17 mouse cellular contexts compared by ENCODE assay signal in genomic region chr17:28846974-28847617, GRCm38 (mm10). TPM values are rescaled to one million over a fixed set of nuclear protein-coding genes. Genes with fewer than 3 reads are reported as not detected.
DNase-seq lines count a peak whose midpoint lies in the region; ATAC-seq and TF ChIP-seq lines count a peak whose summit lies in the region.
"Had no signal": no experiment of that assay in that cellular context is flagged by ENCODE, and none has a peak within 500 bp of the region (broad histone marks: within the 10 kb centered on the region; RNA-seq: fewer than 3 reads in every experiment).

No protein-coding gene starts in this region.

- no peak overlapping the region for H3K9ac ChIP-seq in hindbrain, postnatal 0 days (replicated peaks; ENCODE audit: low read length)
- no peak overlapping the region for H3K9ac ChIP-seq in hindbrain, embryonic 16.5 days (ENCODE audit: low read depth, low read length)
- H3K9ac ChIP-seq in liver, embryonic 11.5 days (ENCODE audit: low read depth, low read length), result no peak overlapping the region; the same call in 1 of the 2 replicates
- H3K9ac ChIP-seq in stomach, embryonic 15.5 days, result no peak overlapping the region
- H3K9ac ChIP-seq in forebrain, embryonic 14.5 days (ENCODE audit: low read length), result no peak overlapping the region
- H3K9ac ChIP-seq: embryonic facial prominence, embryonic 13.5 days; forebrain, embryonic 13.5 days had no signal

- no peaks in the 10 kb centered on the region for H3K36me3 ChIP-seq in hindbrain, postnatal 0 days (ENCODE audit: insufficient read depth, low read length)
- no peaks in the 10 kb centered on the region for H3K36me3 ChIP-seq in hindbrain, embryonic 16.5 days (ENCODE audit: control insufficient read depth, insufficient read depth, low read length)
- no peaks in the 10 kb centered on the region for H3K36me3 ChIP-seq in liver, embryonic 11.5 days (ENCODE audit: control insufficient read depth, insufficient read depth, low read length)
- no peaks in the 10 kb centered on the region for H3K36me3 ChIP-seq in stomach, embryonic 15.5 days
- H3K36me3 ChIP-seq in forebrain, embryonic 14.5 days (ENCODE audit: control insufficient read depth, insufficient read depth, low read length), result no peaks in the 10 kb centered on the region
- H3K36me3 ChIP-seq: embryonic facial prominence, embryonic 13.5 days had no signal

- WGBS in hindbrain, postnatal 0 days, result 71% methylated on average over 11 of the region's 11 CpGs
- 67% methylated on average over 11 of the region's 11 CpGs for WGBS in hindbrain, embryonic 16.5 days
- 27% methylated on average over 11 of the region's 11 CpGs for WGBS in liver, embryonic 11.5 days
- WGBS in stomach, embryonic 15.5 days, result 41% methylated on average over 11 of the region's 11 CpGs
- WGBS in forebrain, embryonic 14.5 days, result 74% methylated on average over 11 of the region's 11 CpGs

- no peaks in the 10 kb centered on the region for H3K4me1 ChIP-seq in hindbrain, postnatal 0 days (ENCODE audit: insufficient read depth, low read length)
- H3K4me1 ChIP-seq in hindbrain, embryonic 16.5 days (ENCODE audit: control insufficient read depth, insufficient read depth, low read depth, low read length), result no peaks in the 10 kb centered on the region
- H3K4me1 ChIP-seq in liver, embryonic 11.5 days (replicated peaks; ENCODE audit: control insufficient read depth, insufficient read depth, low read length), result peaks cover 14% of the 10 kb centered on the region
- H3K4me1 ChIP-seq in stomach, embryonic 15.5 days, result peaks cover 4% of the 10 kb centered on the region; the same call in 1 of the 2 replicates
- H3K4me1 ChIP-seq in forebrain, embryonic 14.5 days (ENCODE audit: control insufficient read depth, insufficient read depth, low read length), result no peaks in the 10 kb centered on the region
- H3K4me1 ChIP-seq: embryonic facial prominence, embryonic 13.5 days; forebrain, embryonic 13.5 days had no signal

- no peak overlapping the region for H3K4me3 ChIP-seq in hindbrain, postnatal 0 days (ENCODE audit: low read length)
- H3K4me3 ChIP-seq in hindbrain, embryonic 16.5 days (ENCODE audit: low read length), result no peak overlapping the region
- no peak overlapping the region for H3K4me3 ChIP-seq in liver, embryonic 11.5 days (ENCODE audit: low read depth, low read length)
- H3K4me3 ChIP-seq in stomach, embryonic 15.5 days (replicated peaks), result no peak overlapping the region
- H3K4me3 ChIP-seq in forebrain, embryonic 14.5 days (ENCODE audit: low read depth, low read length), result no peak overlapping the region
- H3K4me3 ChIP-seq: embryonic facial prominence, embryonic 13.5 days; forebrain, embryonic 13.5 days had no signal

- H3K9me3 ChIP-seq in hindbrain, postnatal 0 days (ENCODE audit: low read length), result no peaks in the 10 kb centered on the region
- H3K9me3 ChIP-seq in hindbrain, embryonic 16.5 days (ENCODE audit: control insufficient read depth, low read length), result no peaks in the 10 kb centered on the region
- no peaks in the 10 kb centered on the region for H3K9me3 ChIP-seq in liver, embryonic 11.5 days (ENCODE audit: control insufficient read depth, low read length)
- no peaks in the 10 kb centered on the region for H3K9me3 ChIP-seq in stomach, embryonic 15.5 days
- H3K9me3 ChIP-seq in forebrain, embryonic 14.5 days (replicated peaks; ENCODE audit: control insufficient read depth, low read length), result no peaks in the 10 kb centered on the region
- H3K9me3 ChIP-seq: embryonic facial prominence, embryonic 13.5 days; forebrain, embryonic 13.5 days had no signal

- H3K27ac ChIP-seq in hindbrain, postnatal 0 days, result no peak overlapping the region
- no peak overlapping the region for H3K27ac ChIP-seq in hindbrain, embryonic 16.5 days (ENCODE audit: low read depth, low read length)
- H3K27ac ChIP-seq in liver, embryonic 11.5 days (ENCODE audit: low read depth, low read length), result no peak overlapping the region
- peak overlapping the region; percentile 73 for H3K27ac ChIP-seq in stomach, embryonic 15.5 days
- no peak overlapping the region for H3K27ac ChIP-seq in forebrain, embryonic 14.5 days (ENCODE audit: low read depth, low read length)
- H3K27ac ChIP-seq: embryonic facial prominence, embryonic 13.5 days; forebrain, embryonic 13.5 days had no signal

- no peaks in the 10 kb centered on the region for H3K27me3 ChIP-seq in hindbrain, postnatal 0 days (ENCODE audit: insufficient read depth, low read length)
- no peaks in the 10 kb centered on the region for H3K27me3 ChIP-seq in hindbrain, embryonic 16.5 days (replicated peaks; ENCODE audit: control insufficient read depth, insufficient read depth, low read length)
- H3K27me3 ChIP-seq in liver, embryonic 11.5 days (replicated peaks; ENCODE audit: control insufficient read depth, insufficient read depth, low read length), result no peaks in the 10 kb centered on the region
- H3K27me3 ChIP-seq in stomach, embryonic 15.5 days (replicated peaks), result no peaks in the 10 kb centered on the region
- H3K27me3 ChIP-seq in forebrain, embryonic 14.5 days (replicated peaks; ENCODE audit: control insufficient read depth, insufficient read depth, low read length), result no peaks in the 10 kb centered on the region
- H3K27me3 ChIP-seq: CH12.LX; embryonic facial prominence, embryonic 13.5 days; forebrain, embryonic 13.5 days had no signal

- no peak overlapping the region for H3K4me2 ChIP-seq in hindbrain, postnatal 0 days (ENCODE audit: low read depth, low read length)
- no peak overlapping the region for H3K4me2 ChIP-seq in hindbrain, embryonic 16.5 days (ENCODE audit: low read length)
- peak overlapping the region; percentile 11 for H3K4me2 ChIP-seq in liver, embryonic 11.5 days
- peak overlapping the region; percentile 21; the same call in 1 of the 2 replicates for H3K4me2 ChIP-seq in stomach, embryonic 15.5 days
- no peak overlapping the region for H3K4me2 ChIP-seq in forebrain, embryonic 14.5 days (ENCODE audit: low read length)
- H3K4me2 ChIP-seq: embryonic facial prominence, embryonic 13.5 days; forebrain, embryonic 13.5 days had no signal

- DNase-seq in hindbrain, postnatal 0 days (ENCODE audit: low spot score), result no peak
- DNase-seq in brain, adult 2 months (ENCODE audit: low read depth, low spot score), result peak; percentile 67
- DNase-seq in liver, embryonic 11.5 days (ENCODE audit: low spot score), result no peak
- no peak for DNase-seq in forebrain, embryonic 14.5 days (ENCODE audit: low spot score)
- no peak for DNase-seq in natural killer cell, adult 2 months (ENCODE audit: low spot score in 2 of 2)
- DNase-seq: cerebellum, adult 9-10 months; gastrocnemius, postnatal 36 days; lung, postnatal 4 days; right cerebral cortex, postnatal 4 days; thymus, postnatal 14 days had no signal

- 0 out of 2 replicates have a peak, but pooled peaks have one; percentile 18 for ATAC-seq in hindbrain, postnatal 0 days
- no peak for ATAC-seq in hindbrain, embryonic 16.5 days
- peak; percentile 84 for ATAC-seq in liver, embryonic 11.5 days (replicated peaks; ENCODE audit: low FRiP score)
- ATAC-seq in stomach, embryonic 15.5 days (ENCODE audit: insufficient read depth, low FRiP score, low read depth), result peak; percentile 78
- no peak for ATAC-seq in forebrain, embryonic 14.5 days
- ATAC-seq: forebrain, embryonic 13.5 days had no signal

- TF ChIP-seq CTCF in hindbrain, postnatal 0 days (IDR thresholded peaks at IDR 0.05; ENCODE audit: low read depth), result no peak

RNA-seq across cellular contexts. Expression of gene Pnpla1, which starts 11.1 kb away (rescaled TPM):
- total RNA-seq in hindbrain, postnatal 0 days (2014; rRNA removed), result 0.10 and 0.22 TPM in 2 replicates
- 0.08 and 0.09 TPM in 2 replicates for polyA plus RNA-seq in hindbrain, postnatal 0 days (2015; fragmentation: Nextera tagmentation; extraction: Ambion mirVana)
- polyA plus RNA-seq in hindbrain, embryonic 16.5 days (2015; fragmentation: Nextera tagmentation; extraction: Ambion mirVana), result not detected in 2 replicates
- 0.05 TPM in 1 of 2 replicates, not detected in the other for polyA plus RNA-seq in liver, embryonic 11.5 days (2014; fragmentation: Nextera tagmentation; extraction: Ambion mirVana)
- polyA plus RNA-seq in stomach, embryonic 15.5 days (2015; fragmentation: Nextera tagmentation; extraction: Ambion mirVana), result 0.32 and 0.50 TPM in 2 replicates
- not detected in 2 replicates for polyA plus RNA-seq in forebrain, embryonic 14.5 days (2014; fragmentation: Nextera tagmentation; extraction: Ambion mirVana)
- total RNA-seq: CH12.LX; gastrocnemius, postnatal 36 days had no signal
- polyA plus RNA-seq: forebrain, embryonic 13.5 days; hindbrain, embryonic 11.5 days; kidney, embryonic 14.5 days had no signal

RNA-seq across cellular contexts. Expression of gene Brpf3, which starts 46.2 kb away (rescaled TPM):
- 10.1 and 16.5 TPM in 2 replicates for total RNA-seq in hindbrain, postnatal 0 days (2014; rRNA removed)
- 4.5 and 4.7 TPM in 2 replicates for polyA plus RNA-seq in hindbrain, postnatal 0 days (2015; fragmentation: Nextera tagmentation; extraction: Ambion mirVana)
- 6.3 and 7.0 TPM in 2 replicates for polyA plus RNA-seq in hindbrain, embryonic 16.5 days (2015; fragmentation: Nextera tagmentation; extraction: Ambion mirVana)
- 29.3 and 34.8 TPM in 2 replicates for polyA plus RNA-seq in liver, embryonic 11.5 days (2014; fragmentation: Nextera tagmentation; extraction: Ambion mirVana)
- polyA plus RNA-seq in stomach, embryonic 15.5 days (2015; fragmentation: Nextera tagmentation; extraction: Ambion mirVana), result 14.5 and 15.1 TPM in 2 replicates
- polyA plus RNA-seq in forebrain, embryonic 14.5 days (2014; fragmentation: Nextera tagmentation; extraction: Ambion mirVana), result 5.0 and 5.4 TPM in 2 replicates

Comparison
In these comparisons a context has a peak if more than half of its experiments do, and no peak if none do; other contexts are left out.
1. ATAC-seq: peak in hindbrain, postnatal 0 days (single experiment), liver, embryonic 11.5 days (single experiment) and stomach, embryonic 15.5 days (single experiment); none in hindbrain, embryonic 16.5 days (single experiment) and forebrain, embryonic 14.5 days (single experiment).
2. H3K4me2 ChIP-seq: peak in liver, embryonic 11.5 days (single experiment) and stomach, embryonic 15.5 days (single experiment); none in hindbrain, postnatal 0 days (single experiment), hindbrain, embryonic 16.5 days (single experiment) and forebrain, embryonic 14.5 days (single experiment).